Mouse (Mus musculus) hindbrain, postnatal 0 days (tissue): ENCODE results near the gene 1500009L16Rik. TPM values are rescaled to one million over a fixed set of nuclear protein-coding genes. Genes with fewer than 3 reads are reported as not detected.

Source experiments
- ATAC-seq: fragments of 200-750 bp; cut with Nextera tagmentation; 2 replicates; pipeline ENCODE4 v1.8.0; 2017; ENCODE audit warnings: mild to moderate bottlenecking, moderate TSS enrichment, moderate library complexity
- DNase-seq: peaks from one replicate; pipeline ENCODE4 v3.0.0-alpha.2; 2015; ENCODE audit warnings: low spot score
- H3K27ac ChIP-seq: fragments of 300-500 bp; sonication (generic); 2 replicates; pipeline ENCODE4 v1.5.1; 2014; ENCODE audit warnings: mild to moderate bottlenecking
- H3K27me3 ChIP-seq: fragments of 300-500 bp; sonication (generic); 2 replicates; pipeline ENCODE4 v1.6.1; 2014; ENCODE audit warnings: low read length, mixed read lengths; ENCODE audit not compliant: insufficient read depth
- H3K36me3 ChIP-seq: fragments of 300-500 bp; sonication (generic); 2 replicates; pipeline ENCODE4 v1.6.1; 2014; ENCODE audit warnings: low read length, mixed read lengths; ENCODE audit not compliant: insufficient read depth
- H3K4me1 ChIP-seq: fragments of 300-500 bp; sonication (generic); 2 replicates; pipeline ENCODE4 v1.6.1; 2014; ENCODE audit warnings: antibody characterized with exemption, low read length, mixed read lengths; ENCODE audit not compliant: insufficient read depth
- H3K4me2 ChIP-seq: fragments of 300-500 bp; sonication (generic); 2 replicates; pipeline ENCODE4 v1.6.1; 2014; ENCODE audit warnings: low read depth, mild to moderate bottlenecking, low read length, moderate library complexity, mixed read lengths
- H3K4me3 ChIP-seq: fragments of 300-500 bp; sonication (generic); 2 replicates; pipeline ENCODE4 v1.5.1; 2014; ENCODE audit warnings: low read length
- H3K9ac ChIP-seq: fragments of 300-500 bp; sonication (generic); replicated peaks from 2 replicates; pipeline ENCODE4 v1.6.1; 2014; ENCODE audit warnings: mild to moderate bottlenecking, low read length, moderate library complexity, mixed read lengths
- H3K9me3 ChIP-seq: fragments of 300-500 bp; sonication (generic); 2 replicates; pipeline ENCODE4 v1.6.1; 2016; ENCODE audit warnings: low read length, mixed read lengths
- CTCF ChIP-seq: IDR thresholded peaks from 2 replicates; pipeline ENCODE4 v1.5.1; 2016; ENCODE audit warnings: antibody characterized with exemption, control low read depth, low read depth
- WGBS: fragments of 180-500 bp; shearing (Covaris S2); extraction: QIAGEN DNeasy Blood & Tissue Kit; methylation state at CpG from one replicate; pipeline ENCODE4 v1.1.7; 2014; 5-methylcytosine and 5-hydroxymethylcytosine counted together
- polyA plus RNA-seq: library from polyadenylated mRNA; unstranded; fragments of >200 nt; fragmentation: Nextera tagmentation; extraction: Ambion mirVana; gene quantifications from 2 replicates; pipeline ENCODE4 v1.2.1, GENCODE M21; 2015
- total RNA-seq: library from RNA; depleted of rRNA; stranded (reverse); fragments of >200 nt; gene quantifications from 2 replicates; pipeline ENCODE4 v1.2.3, GENCODE M21; 2014

1500009L16Rik gene
- total and polyA plus RNA-seq, 2 experiments from 2014 or later: 37.6 to 108 TPM

DNA sequence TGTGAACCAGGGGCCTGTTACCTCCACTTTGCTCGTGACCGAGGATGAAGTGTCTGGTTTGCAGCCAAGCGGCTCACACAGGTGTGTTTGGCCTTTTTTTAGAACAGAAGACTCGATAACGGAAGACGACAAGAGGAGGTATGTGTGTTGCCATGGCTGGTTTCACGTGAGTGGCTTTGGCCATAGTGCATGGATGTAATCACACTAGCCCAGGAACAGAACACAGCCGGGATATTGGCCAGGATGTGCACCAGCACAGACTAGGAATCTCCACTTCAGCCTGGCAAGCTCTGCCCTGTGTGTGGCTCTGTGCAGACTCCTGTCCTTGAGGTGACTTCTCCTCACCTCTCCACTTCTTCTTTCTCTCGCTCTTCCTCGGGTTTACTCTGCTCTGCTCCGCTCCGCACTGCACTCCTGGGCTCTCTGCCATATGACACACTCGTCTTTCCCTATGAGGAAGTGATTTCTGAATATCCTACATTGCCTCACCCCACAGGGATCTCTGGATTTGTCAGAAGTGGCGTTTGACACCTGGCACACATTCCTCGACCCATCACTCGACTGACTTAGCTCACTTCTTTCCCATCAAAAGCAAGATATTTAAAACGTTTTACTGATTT lies 34.8 kb downstream of the 1500009L16Rik start:
- H3K4me1 ChIP-seq: no peaks in the 10 kb centered on the region
- no peak overlapping the region for H3K4me3 ChIP-seq
- WGBS: 74% methylated on average over 17 of the region's 17 CpGs
- no peak overlapping the region for H3K4me2 ChIP-seq
- H3K9me3 ChIP-seq: no peaks in the 10 kb centered on the region
- no peak for ATAC-seq
- no peak for DNase-seq
- H3K9ac ChIP-seq: no peak overlapping the region
- TF ChIP-seq CTCF: no peak
- H3K36me3 ChIP-seq: no peaks in the 10 kb centered on the region
- no peak overlapping the region for H3K27ac ChIP-seq
- no peaks in the 10 kb centered on the region for H3K27me3 ChIP-seq

DNA sequence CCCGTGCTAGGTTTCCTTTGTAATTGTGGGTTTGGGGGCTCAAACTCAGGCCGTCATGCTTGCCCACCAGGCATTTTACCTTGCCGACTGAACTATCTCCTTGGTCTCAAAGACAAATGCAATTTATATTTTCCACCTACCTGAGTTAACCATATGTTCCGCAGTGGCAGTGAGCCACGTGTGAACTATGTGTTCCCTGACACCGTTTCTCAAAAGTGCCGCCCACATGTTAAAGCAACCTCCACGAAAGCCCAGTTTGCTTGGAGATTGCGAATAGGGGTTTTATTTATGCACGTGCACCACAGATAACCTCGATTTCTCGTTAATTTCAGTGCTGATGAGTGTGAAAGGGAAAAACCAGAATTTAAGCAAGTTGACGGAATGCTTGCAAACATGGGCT lies 36.1 kb downstream of the 1500009L16Rik start:
- no peak overlapping the region for H3K4me3 ChIP-seq
- no peaks in the 10 kb centered on the region for H3K9me3 ChIP-seq
- H3K36me3 ChIP-seq: no peaks in the 10 kb centered on the region
- H3K27me3 ChIP-seq: no peaks in the 10 kb centered on the region
- DNase-seq (no peak), ATAC-seq (no peak)
- H3K9ac ChIP-seq: no peak overlapping the region
- 83% methylated on average over 13 of the region's 13 CpGs for WGBS
- H3K4me2 ChIP-seq: no peak overlapping the region
- no peak overlapping the region for H3K27ac ChIP-seq
- no peak for TF ChIP-seq CTCF
- no peaks in the 10 kb centered on the region for H3K4me1 ChIP-seq

DNA sequence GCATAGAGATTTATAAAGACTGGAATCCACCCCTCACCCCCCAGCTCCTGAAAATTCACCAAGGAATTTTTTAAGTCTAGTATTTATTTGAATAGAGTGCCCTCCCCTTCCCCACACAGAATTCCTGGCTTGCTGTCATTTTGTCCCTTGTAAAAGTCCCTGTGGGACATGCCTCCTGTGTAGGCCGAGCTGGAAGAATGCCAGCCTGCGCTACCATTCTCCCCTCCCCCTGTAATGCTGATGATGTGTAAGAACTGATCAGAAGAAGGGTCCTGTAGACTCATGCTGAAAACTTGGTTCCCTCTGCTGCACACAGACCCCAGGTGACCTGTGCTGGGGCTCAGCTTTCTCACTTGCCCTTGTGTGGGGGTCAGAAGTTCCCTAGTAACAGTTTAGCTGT lies 37.9 kb downstream of the 1500009L16Rik start:
- no peaks in the 10 kb centered on the region for H3K4me1 ChIP-seq
- H3K36me3 ChIP-seq: no peaks in the 10 kb centered on the region
- H3K4me3 ChIP-seq: no peak overlapping the region
- H3K9me3 ChIP-seq: no peaks in the 10 kb centered on the region
- H3K4me2 ChIP-seq: no peak overlapping the region
- DNase-seq (no peak), ATAC-seq (no peak)
- H3K9ac ChIP-seq: no peak overlapping the region
- 27% methylated on average over 2 of the region's 2 CpGs for WGBS
- no peak for TF ChIP-seq CTCF
- no peak overlapping the region for H3K27ac ChIP-seq
- H3K27me3 ChIP-seq: no peaks in the 10 kb centered on the region

- Histone ChIP-seq H3K27me3 (no peaks in the 10 kb centered on the region), H3K9me3 (no peaks in the 10 kb centered on the region), H3K27ac (no peak overlapping the region), H3K9ac (no peak overlapping the region), H3K4me2 (no peak overlapping the region), H3K4me3 (no peak overlapping the region), H3K4me1 (no peaks in the 10 kb centered on the region), H3K36me3 (no peaks in the 10 kb centered on the region)
- ATAC-seq (no peak), DNase-seq (no peak)
- no peak for TF ChIP-seq CTCF
- WGBS: 83% methylated on average over 4 of the region's 4 CpGs
Observed at GRCm38 (mm10) chr10:83763891-83764290, 41.2 kb downstream of the 1500009L16Rik start.

- Histone ChIP-seq H3K9ac (no peak overlapping the region), H3K27me3 (no peaks in the 10 kb centered on the region), H3K36me3 (no peaks in the 10 kb centered on the region), H3K9me3 (no peaks in the 10 kb centered on the region), H3K4me1 (no peaks in the 10 kb centered on the region), H3K4me2 (no peak overlapping the region), H3K4me3 (no peak overlapping the region), H3K27ac (no peak overlapping the region)
- ATAC-seq (no peak), DNase-seq (no peak)
- TF ChIP-seq CTCF: no peak
Observed at GRCm38 (mm10) chr10:83766882-83767281, 44.2 kb downstream of the 1500009L16Rik start.

DNA sequence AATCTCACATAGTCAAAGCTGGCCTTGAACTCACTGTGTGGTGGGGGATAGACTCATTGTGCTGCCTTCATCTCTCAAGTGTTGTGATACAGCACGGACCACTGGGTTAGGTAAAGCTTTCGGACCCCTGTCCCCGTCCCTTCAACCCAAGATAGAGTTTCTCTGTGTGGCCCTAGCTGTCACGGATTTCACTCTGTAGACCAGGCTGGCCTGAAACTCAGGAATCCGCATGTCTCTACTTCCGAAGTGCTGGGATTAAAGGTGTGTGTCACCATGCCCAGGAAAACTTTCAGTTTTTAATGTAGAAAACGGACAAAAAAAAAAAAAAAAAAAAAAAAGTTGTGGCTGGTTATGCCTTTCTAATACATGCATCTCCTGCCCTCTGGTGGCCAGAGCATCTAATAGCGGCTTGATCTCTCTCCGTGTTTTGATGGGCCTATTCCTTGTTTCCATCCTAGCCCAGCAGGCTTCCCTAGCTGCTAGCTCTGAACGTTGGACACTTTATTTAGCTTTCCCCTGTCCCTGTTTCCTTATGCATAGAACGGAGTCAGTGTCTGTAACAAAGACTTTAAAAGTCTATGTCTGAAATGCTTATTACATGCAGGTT lies 53.7 kb downstream of the 1500009L16Rik start:
- no peaks in the 10 kb centered on the region for H3K4me1 ChIP-seq
- DNase-seq: peak; percentile 91
- no peak overlapping the region for H3K27ac ChIP-seq
- H3K27me3 ChIP-seq: no peaks in the 10 kb centered on the region
- H3K9ac ChIP-seq: no peak overlapping the region
- peak; percentile 85 for TF ChIP-seq CTCF
- H3K4me3 ChIP-seq: no peak overlapping the region
- H3K9me3 ChIP-seq: no peaks in the 10 kb centered on the region
- no peaks in the 10 kb centered on the region for H3K36me3 ChIP-seq
- no peak; the same call in 1 of the 2 replicates for ATAC-seq
- no peak overlapping the region for H3K4me2 ChIP-seq
- WGBS: 44% methylated on average over 11 of the region's 11 CpGs

- ATAC-seq (no peak), DNase-seq (no peak)
- no peaks in the 10 kb centered on the region for H3K27me3 ChIP-seq
- no peaks in the 10 kb centered on the region for H3K4me1 ChIP-seq
- H3K9ac ChIP-seq: no peak overlapping the region
- H3K4me3 ChIP-seq: no peak overlapping the region
- H3K27ac ChIP-seq: no peak overlapping the region
- no peak overlapping the region for H3K4me2 ChIP-seq
- WGBS: 93% methylated on average over 9 of the region's 9 CpGs
- H3K9me3 ChIP-seq: no peaks in the 10 kb centered on the region
- no peak for TF ChIP-seq CTCF
- no peaks in the 10 kb centered on the region for H3K36me3 ChIP-seq
Observed at GRCm38 (mm10) chr10:83777253-83777652, 54.6 kb downstream of the 1500009L16Rik start.
